Mouse (Mus musculus): ENCODE measurements at regions not wholly inside any gene's neighbourhood (a gene's known extent, or its start where the extent isn't known, plus 50 kb on each side); places are given as distances from the start of the nearest gene placed in this dataset.

DNA sequence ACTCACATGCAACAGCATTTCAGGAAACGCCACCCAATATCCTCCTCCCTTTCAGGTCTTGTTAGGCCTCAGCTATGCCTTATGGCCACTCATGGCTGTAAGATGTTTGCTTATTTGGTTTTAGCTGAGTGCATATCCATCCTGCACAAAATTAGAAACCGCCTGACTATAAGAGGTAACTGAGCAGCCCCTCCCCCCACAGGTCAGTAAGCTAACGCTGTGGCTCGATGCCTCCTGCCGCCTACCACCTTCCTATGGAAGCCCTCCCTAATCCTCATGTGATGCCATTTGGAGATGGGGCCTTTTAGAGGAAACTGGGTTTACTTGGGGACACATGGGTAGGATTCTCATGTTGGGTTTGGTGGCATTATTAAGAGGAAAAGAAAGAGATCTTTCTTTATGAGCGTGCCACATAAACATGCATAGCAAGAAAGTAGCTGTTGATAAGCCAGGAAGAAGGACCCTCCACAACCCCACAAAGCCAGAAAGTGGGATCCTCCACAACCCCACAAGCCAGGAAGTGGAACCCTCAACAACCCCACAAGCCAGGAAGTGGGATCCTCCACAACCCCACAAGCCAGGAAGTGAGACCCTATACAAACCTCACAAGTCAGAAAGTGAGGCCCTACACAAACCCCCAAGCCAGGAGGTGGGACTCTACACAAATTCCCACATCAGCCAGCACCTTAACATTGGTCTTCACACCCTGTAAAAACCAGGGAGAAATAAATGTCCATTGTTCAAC, 134.5 kb downstream of the Tmem17 start:
- no peak overlapping the region for H3K4me3 ChIP-seq (ENCODE audit: low read depth, low read length)
- no peaks in the 10 kb centered on the region for H3K9me3 ChIP-seq (ENCODE audit: control insufficient read depth, low read length)
- WGBS = 67% methylated on average over 6 of the region's 6 CpGs
- H3K36me3 ChIP-seq (ENCODE audit: control insufficient read depth, insufficient read depth, low read length) = no peaks in the 10 kb centered on the region
- H3K4me1 ChIP-seq (ENCODE audit: control insufficient read depth, insufficient read depth, low read length) = no peaks in the 10 kb centered on the region
- no peak overlapping the region for H3K27ac ChIP-seq (ENCODE audit: low read depth, low read length)
- no peak overlapping the region for H3K4me2 ChIP-seq
- H3K9ac ChIP-seq (ENCODE audit: low read length) = no peak overlapping the region
- no peak for DNase-seq (ENCODE audit: low spot score, missing footprints)
- ATAC-seq (ENCODE audit: low FRiP score) = no peak
- no peaks in the 10 kb centered on the region for H3K27me3 ChIP-seq (ENCODE audit: control insufficient read depth, insufficient read depth, low read length)

DNA sequence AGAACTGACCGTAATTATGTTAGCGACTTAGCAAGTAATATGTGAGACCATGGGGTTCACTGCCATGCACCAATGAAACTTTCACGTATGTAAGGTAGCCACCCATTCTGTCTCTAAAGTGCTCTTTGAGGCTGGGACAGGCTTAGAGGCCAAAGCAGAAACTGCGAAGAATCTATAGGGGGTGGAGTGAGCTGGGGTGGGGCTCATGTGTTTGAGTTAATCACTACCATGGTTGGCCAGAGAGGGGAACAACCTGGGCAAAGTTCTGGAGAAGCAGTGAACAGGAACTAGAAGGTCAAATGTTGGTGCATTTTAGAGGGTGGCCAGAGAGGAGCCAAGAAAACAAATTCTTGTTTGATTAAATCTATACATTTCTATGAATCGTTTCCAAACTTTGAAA, 136.4 kb downstream of the Tmem17 start:
- Histone ChIP-seq H3K27me3 (ENCODE audit: control insufficient read depth, insufficient read depth, low read length) (no peaks in the 10 kb centered on the region), H3K4me3 (ENCODE audit: low read depth, low read length) (no peak overlapping the region), H3K9ac (ENCODE audit: low read length) (no peak overlapping the region), H3K4me2 (no peak overlapping the region), H3K9me3 (ENCODE audit: control insufficient read depth, low read length) (no peaks in the 10 kb centered on the region), H3K36me3 (ENCODE audit: control insufficient read depth, insufficient read depth, low read length) (no peaks in the 10 kb centered on the region), H3K27ac (ENCODE audit: low read depth, low read length) (no peak overlapping the region), H3K4me1 (ENCODE audit: control insufficient read depth, insufficient read depth, low read length) (no peaks in the 10 kb centered on the region)
- no peak for ATAC-seq (ENCODE audit: low FRiP score)
- WGBS = 89% methylated on average over 5 of the region's 5 CpGs
- DNase-seq (ENCODE audit: low spot score, missing footprints) = no peak

DNA sequence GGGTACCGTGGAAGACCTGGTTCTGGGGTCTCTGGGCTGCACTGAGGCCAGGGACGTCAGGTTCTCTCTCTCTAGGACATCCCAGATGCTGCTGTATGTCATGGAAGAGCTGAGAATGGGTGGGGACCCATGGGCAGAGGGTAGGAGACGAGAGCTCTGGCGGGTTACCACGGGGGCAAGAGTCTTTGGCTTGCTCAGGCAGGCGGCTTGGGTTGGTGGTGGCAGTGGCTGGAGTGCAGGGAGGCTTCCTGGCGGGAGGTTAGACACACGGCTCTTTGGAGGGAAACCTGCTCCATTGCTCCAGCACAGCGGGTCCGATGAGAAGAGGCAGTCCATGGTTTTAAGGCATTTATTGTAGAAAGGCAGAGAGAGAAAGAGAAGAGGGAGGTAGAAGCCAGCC, 138.9 kb downstream of the Tmem17 start:
- H3K27me3 ChIP-seq (ENCODE audit: control insufficient read depth, insufficient read depth, low read length) = no peaks in the 10 kb centered on the region
- no peak overlapping the region for H3K4me2 ChIP-seq
- H3K4me1 ChIP-seq (ENCODE audit: control insufficient read depth, insufficient read depth, low read length) = no peaks in the 10 kb centered on the region
- H3K9me3 ChIP-seq (ENCODE audit: control insufficient read depth, low read length) = no peaks in the 10 kb centered on the region
- DNase-seq (ENCODE audit: low spot score, missing footprints) = no peak
- no peak overlapping the region for H3K27ac ChIP-seq (ENCODE audit: low read depth, low read length)
- 87% methylated on average over 10 of the region's 10 CpGs for WGBS
- no peaks in the 10 kb centered on the region for H3K36me3 ChIP-seq (ENCODE audit: control insufficient read depth, insufficient read depth, low read length)
- no peak overlapping the region for H3K4me3 ChIP-seq (ENCODE audit: low read depth, low read length)
- no peak for ATAC-seq (ENCODE audit: low FRiP score)
- no peak overlapping the region for H3K9ac ChIP-seq (ENCODE audit: low read length)

DNA sequence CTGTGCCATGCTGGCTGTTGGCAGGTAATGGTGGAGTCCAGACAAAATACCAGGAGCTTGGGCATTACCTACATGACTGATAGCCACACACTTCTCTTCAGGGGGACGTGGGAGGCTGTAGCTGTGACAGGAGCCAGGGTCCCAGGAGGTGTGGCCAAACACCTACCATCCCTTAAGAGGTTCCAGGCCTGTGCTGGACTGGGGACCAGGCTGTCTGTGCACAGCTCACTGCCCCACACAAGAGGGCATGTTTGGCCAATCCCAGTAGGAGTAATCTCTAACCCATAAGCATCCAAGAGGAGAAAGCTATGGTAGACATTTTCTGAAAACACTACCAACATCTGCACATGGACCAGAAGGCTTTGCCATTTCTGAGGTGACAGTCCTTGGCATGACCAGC, 139.4 kb downstream of the Tmem17 start:
- Histone ChIP-seq H3K4me3 (ENCODE audit: low read depth, low read length) (no peak overlapping the region), H3K27ac (ENCODE audit: low read depth, low read length) (no peak overlapping the region), H3K4me1 (ENCODE audit: control insufficient read depth, insufficient read depth, low read length) (no peaks in the 10 kb centered on the region), H3K9me3 (ENCODE audit: control insufficient read depth, low read length) (no peaks in the 10 kb centered on the region), H3K36me3 (ENCODE audit: control insufficient read depth, insufficient read depth, low read length) (no peaks in the 10 kb centered on the region), H3K4me2 (no peak overlapping the region), H3K27me3 (ENCODE audit: control insufficient read depth, insufficient read depth, low read length) (no peaks in the 10 kb centered on the region), H3K9ac (ENCODE audit: low read length) (no peak overlapping the region)
- WGBS = 80% methylated on average over 1 of the region's 1 CpGs
- ATAC-seq (ENCODE audit: low FRiP score) = no peak
- DNase-seq (ENCODE audit: low spot score, missing footprints) = no peak

DNA sequence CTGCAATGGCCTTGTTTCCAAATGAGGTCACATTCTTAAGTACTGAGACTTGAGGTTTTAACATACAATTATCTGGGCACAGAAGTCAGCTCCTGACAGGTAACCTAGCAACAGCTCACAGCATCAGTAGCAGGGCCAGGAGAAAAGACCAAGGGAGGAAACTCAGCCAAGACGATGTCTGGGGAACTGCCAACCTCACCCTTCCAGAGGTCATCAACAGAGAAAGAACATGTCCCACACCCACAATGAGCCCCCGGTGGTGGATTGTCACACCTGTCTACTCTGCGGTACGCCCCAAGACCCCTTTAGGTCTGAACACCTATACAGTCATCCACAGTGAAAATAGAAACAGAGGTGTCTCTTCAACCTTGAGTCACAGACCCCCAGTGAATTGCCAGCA, 140.0 kb downstream of the Tmem17 start:
- ATAC-seq (ENCODE audit: low FRiP score) = no peak
- Histone ChIP-seq H3K4me3 (ENCODE audit: low read depth, low read length) (no peak overlapping the region), H3K9ac (ENCODE audit: low read length) (no peak overlapping the region), H3K4me2 (no peak overlapping the region), H3K4me1 (ENCODE audit: control insufficient read depth, insufficient read depth, low read length) (no peaks in the 10 kb centered on the region), H3K27ac (ENCODE audit: low read depth, low read length) (no peak overlapping the region), H3K9me3 (ENCODE audit: control insufficient read depth, low read length) (no peaks in the 10 kb centered on the region), H3K36me3 (ENCODE audit: control insufficient read depth, insufficient read depth, low read length) (no peaks in the 10 kb centered on the region), H3K27me3 (ENCODE audit: control insufficient read depth, insufficient read depth, low read length) (no peaks in the 10 kb centered on the region)
- DNase-seq (ENCODE audit: low spot score, missing footprints) = no peak
- 82% methylated on average over 4 of the region's 4 CpGs for WGBS

DNA sequence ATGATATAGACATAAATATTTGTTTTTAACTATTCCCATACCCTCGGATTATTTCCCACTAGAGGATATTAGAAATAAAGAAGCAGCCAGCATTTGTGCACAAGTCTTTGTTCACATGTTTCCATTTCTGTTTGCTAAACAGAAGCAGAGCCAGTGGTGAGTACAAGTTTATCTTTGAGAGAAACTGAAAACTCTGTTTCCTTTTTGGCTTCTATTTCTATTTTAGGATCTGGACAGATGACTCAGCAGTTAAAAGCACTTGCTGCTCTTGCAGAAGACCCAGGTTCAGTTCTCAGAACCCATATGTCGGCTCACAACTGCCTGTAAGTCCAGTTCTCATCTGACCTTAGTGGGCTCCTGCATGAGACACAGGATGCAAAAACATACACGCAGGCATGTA, 141.0 kb downstream of the Tmem17 start:
- H3K9ac ChIP-seq (ENCODE audit: low read length) = no peak overlapping the region
- no peaks in the 10 kb centered on the region for H3K9me3 ChIP-seq (ENCODE audit: control insufficient read depth, low read length)
- WGBS = 82% methylated on average over 3 of the region's 3 CpGs
- H3K4me1 ChIP-seq (ENCODE audit: control insufficient read depth, insufficient read depth, low read length) = no peaks in the 10 kb centered on the region
- ATAC-seq (ENCODE audit: low FRiP score) (no peak), DNase-seq (ENCODE audit: low spot score, missing footprints) (no peak)
- H3K27ac ChIP-seq (ENCODE audit: low read depth, low read length) = no peak overlapping the region
- H3K27me3 ChIP-seq (ENCODE audit: control insufficient read depth, insufficient read depth, low read length) = no peaks in the 10 kb centered on the region
- H3K4me3 ChIP-seq (ENCODE audit: low read depth, low read length) = no peak overlapping the region
- no peak overlapping the region for H3K4me2 ChIP-seq
- no peaks in the 10 kb centered on the region for H3K36me3 ChIP-seq (ENCODE audit: control insufficient read depth, insufficient read depth, low read length)

GRCm38 (mm10) chr11:22653366-22653765, 141.5 kb downstream of the Tmem17 start:
- 82% methylated on average over 5 of the region's 5 CpGs for WGBS
- Histone ChIP-seq H3K9me3 (ENCODE audit: control insufficient read depth, low read length) (no peaks in the 10 kb centered on the region), H3K4me3 (ENCODE audit: low read depth, low read length) (no peak overlapping the region), H3K4me1 (ENCODE audit: control insufficient read depth, insufficient read depth, low read length) (no peaks in the 10 kb centered on the region), H3K27me3 (ENCODE audit: control insufficient read depth, insufficient read depth, low read length) (no peaks in the 10 kb centered on the region), H3K4me2 (no peak overlapping the region), H3K36me3 (ENCODE audit: control insufficient read depth, insufficient read depth, low read length) (no peaks in the 10 kb centered on the region), H3K27ac (ENCODE audit: low read depth, low read length) (no peak overlapping the region), H3K9ac (ENCODE audit: low read length) (no peak overlapping the region)
- no peak for DNase-seq (ENCODE audit: low spot score, missing footprints)
- ATAC-seq (ENCODE audit: low FRiP score) = no peak

DNA sequence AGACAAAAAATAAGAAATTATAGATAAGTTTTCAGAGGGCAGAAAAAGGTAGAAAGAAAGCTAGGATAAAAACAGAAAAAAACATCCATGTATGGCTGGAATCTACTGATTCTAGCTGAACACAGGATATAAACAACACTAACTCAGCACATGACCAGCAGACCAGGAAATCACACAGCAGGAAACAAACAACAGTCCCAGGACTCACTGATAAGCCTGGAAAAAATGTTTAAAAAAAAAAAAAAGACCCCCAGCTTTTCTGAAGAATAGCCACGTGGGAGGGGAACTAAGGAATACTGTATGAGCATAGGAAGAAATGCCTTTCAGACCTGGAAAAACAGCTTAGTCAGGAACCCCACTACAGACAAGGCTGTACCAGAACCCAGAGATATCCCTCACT, 145.7 kb downstream of the Tmem17 start:
- Histone ChIP-seq H3K9me3 (ENCODE audit: control insufficient read depth, low read length) (no peaks in the 10 kb centered on the region), H3K36me3 (ENCODE audit: control insufficient read depth, insufficient read depth, low read length) (no peaks in the 10 kb centered on the region), H3K9ac (ENCODE audit: low read length) (no peak overlapping the region), H3K27me3 (ENCODE audit: control insufficient read depth, insufficient read depth, low read length) (no peaks in the 10 kb centered on the region), H3K4me3 (ENCODE audit: low read depth, low read length) (no peak overlapping the region), H3K27ac (ENCODE audit: low read depth, low read length) (no peak overlapping the region), H3K4me2 (no peak overlapping the region), H3K4me1 (ENCODE audit: control insufficient read depth, insufficient read depth, low read length) (no peaks in the 10 kb centered on the region)
- no peak for DNase-seq (ENCODE audit: low spot score, missing footprints)
- 40% methylated on average over 1 of the region's 1 CpGs for WGBS
- no peak for ATAC-seq (ENCODE audit: low FRiP score)

GRCm38 (mm10) chr11:22661072-22661471, 149.2 kb downstream of the Tmem17 start:
- Histone ChIP-seq H3K4me2 (no peak overlapping the region), H3K27ac (ENCODE audit: low read depth, low read length) (no peak overlapping the region), H3K9ac (ENCODE audit: low read length) (no peak overlapping the region), H3K36me3 (ENCODE audit: control insufficient read depth, insufficient read depth, low read length) (no peaks in the 10 kb centered on the region), H3K9me3 (ENCODE audit: control insufficient read depth, low read length) (no peaks in the 10 kb centered on the region), H3K4me3 (ENCODE audit: low read depth, low read length) (no peak overlapping the region), H3K27me3 (ENCODE audit: control insufficient read depth, insufficient read depth, low read length) (no peaks in the 10 kb centered on the region), H3K4me1 (ENCODE audit: control insufficient read depth, insufficient read depth, low read length) (no peaks in the 10 kb centered on the region)
- ATAC-seq (ENCODE audit: low FRiP score) (no peak), DNase-seq (ENCODE audit: low spot score, missing footprints) (no peak)
- 63% methylated on average over 5 of the region's 5 CpGs for WGBS
